Mouse (Mus musculus) kidney, adult 8-10 months (tissue): Measurements from ENCODE around the gene Olfr781.
"Not testable (repeated sequence)": the region's sequence is repeated elsewhere in the genome, so short reads cannot be mapped to it uniquely, and the experiment has no call there.

ENCODE experiments used
- DNase-seq, 2 experiments: peaks; one replicate each; pipeline ENCODE4 v3.0.0; 2022

Olfr781 gene

GRCm38 (mm10) chr10:129328554-129328953 is at the start of gene Olfr781:
TSS of gene Olfr781 (plus strand) at chr10:129328854.
- DNase-seq = no peak

DNA sequence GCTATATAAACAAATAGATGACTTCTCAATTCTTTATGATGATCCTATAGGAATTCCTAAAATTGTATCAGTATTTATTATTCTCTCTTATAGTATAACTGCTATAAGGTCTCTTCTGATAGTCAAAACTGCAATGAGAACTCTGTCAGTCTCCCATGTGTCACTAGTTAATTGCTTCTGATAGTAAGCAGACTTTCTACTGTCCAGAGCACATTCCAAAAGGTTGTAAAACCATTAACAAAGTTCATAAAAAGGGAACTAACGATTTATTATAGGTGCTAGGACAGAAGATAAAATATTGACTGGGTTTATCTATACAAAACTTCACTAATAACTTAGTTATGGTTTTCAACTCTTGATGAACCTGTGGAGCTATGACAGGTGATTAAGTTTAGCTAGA is 15.7 kb upstream of the Olfr781 start:
- not testable (repeated sequence) for DNase-seq

DNA sequence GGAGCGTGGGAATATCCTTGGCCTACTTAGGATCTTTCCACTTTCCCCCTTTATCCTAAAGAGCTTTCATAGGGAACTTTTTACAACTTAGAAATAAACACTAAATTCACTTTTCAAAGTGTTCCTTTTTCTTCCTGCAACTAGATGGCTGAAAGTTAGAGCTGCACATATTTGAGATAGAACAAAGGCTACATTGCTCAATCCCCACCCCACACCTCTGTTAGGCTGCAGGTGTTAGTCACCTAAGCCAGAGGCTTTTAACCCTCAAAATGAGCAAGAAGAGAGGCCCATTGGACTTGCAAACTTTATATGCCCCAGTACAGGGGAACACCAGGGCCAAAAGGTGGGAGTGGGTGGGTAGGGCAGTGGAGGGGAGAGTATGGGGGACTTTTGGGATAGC is 15.1 kb upstream of the Olfr781 start:
- DNase-seq = not testable (repeated sequence)

DNA sequence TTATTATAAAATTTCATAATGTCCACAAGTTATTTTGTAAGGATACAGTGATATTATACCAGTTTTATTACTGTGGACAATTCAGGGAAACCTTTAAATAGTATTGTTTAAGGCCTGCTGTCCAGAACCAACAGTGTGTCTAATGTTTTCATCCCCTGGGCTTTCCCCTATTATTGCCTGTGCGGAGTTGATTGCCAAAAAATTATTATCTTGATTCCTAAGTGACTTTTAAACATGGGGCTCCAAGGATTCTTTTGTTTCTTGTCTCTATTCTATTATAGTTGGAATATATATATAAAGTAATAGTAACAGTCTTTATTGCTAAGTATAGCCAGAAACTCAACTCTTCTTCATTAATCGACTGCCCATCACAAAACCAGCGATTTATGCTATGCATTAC is 10.8 kb upstream of the Olfr781 start, which contains the start of gene Olfr780:
Olfr780 (plus strand) TSS at position 301 of the 400 bp plus-strand sequence.
- DNase-seq = no peak

DNA sequence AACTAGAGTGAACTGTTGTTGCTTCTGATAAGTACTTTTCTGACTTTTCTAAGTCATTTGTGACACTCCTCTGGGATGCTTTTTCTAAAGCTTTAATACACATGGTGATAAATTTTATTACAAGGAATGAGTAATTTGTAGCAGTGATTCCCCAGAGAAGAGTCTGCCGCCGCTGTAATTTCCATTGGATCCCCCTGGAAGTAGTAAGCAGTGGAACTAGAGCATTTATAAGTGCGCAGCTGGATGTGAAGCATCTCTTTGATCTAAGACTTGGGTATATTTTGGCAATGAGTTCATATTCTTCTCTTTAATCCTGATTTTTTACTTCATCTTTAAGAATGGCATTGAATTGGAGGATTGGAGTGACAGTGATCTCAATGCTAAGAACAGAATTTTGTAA is 19.9 kb downstream of the Olfr781 start, which contains the start of gene Olfr782:
Olfr782 (plus strand) TSS at position 301 of the 400 bp plus-strand sequence.
- no peak for DNase-seq

DNA sequence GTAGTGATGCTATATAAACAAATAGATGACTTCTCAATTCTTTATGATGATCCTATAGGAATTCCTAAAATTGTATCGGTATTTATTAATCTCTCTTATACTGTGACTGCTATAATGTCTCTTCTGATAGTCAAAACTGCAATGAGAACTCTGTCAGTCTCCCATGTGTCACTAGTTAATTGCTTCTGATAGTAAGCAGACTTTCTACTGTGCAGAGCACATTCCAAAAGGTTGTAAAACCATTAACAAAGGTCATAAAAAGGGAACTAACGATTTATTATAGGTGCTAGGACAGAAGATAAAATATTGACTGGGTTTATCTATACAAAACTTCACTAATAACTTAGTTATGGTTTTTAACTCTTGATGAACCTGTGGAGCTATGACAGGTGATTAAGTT is 23.8 kb downstream of the Olfr781 start:
- DNase-seq = not testable (repeated sequence)

DNA sequence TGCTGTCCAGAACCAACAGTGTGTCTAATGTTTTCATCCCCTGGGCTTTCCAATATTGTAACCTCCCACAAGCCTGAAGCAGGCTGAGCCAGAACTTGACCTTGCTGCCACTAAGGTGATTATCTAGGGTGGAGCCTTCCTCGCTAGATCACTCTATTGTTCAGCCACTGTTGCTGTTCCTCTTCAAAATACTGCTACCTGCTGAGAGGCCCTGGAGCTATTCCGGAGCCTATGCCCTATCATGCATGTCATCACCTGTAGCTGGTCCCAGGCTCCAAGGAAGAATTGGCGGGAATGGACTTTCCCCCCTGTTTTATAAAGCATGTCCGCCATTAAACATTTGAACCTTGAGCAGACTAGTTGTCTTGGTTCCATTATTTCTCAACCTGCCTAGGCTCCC is 27.8 kb downstream of the Olfr781 start:
- not testable (repeated sequence) for DNase-seq

GRCm38 (mm10) chr10:129357307-129357706 is 28.7 kb downstream of the Olfr781 start:
- DNase-seq = no peak

DNA sequence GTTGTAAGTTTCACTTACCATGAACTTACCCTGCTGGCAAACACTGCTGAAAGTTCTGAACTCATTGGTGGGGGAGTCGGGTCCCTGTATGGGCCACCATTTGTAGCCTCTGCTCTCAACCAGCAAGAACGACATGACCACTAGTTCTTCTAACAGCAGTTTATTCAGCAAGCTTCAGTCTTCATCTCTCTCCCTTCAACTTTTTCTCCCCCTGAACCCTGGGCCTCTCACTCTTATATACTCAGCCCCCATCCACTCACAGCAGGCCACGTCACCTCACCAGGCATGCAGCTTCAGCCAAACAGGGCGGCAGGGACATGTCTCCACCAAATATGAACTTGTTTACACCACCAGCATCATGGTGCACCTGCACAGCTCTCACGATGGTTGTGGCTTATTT is 45.4 kb downstream of the Olfr781 start:
- not testable (repeated sequence) for DNase-seq
